Mouse (Mus musculus) right cerebral cortex, postnatal 4 days (tissue): Measurements from ENCODE around the gene Bex3.

Source experiments
- DNase-seq: peaks from one replicate; pipeline ENCODE4 v3.0.0-alpha.2; 2022

Gene Bex3

DNA sequence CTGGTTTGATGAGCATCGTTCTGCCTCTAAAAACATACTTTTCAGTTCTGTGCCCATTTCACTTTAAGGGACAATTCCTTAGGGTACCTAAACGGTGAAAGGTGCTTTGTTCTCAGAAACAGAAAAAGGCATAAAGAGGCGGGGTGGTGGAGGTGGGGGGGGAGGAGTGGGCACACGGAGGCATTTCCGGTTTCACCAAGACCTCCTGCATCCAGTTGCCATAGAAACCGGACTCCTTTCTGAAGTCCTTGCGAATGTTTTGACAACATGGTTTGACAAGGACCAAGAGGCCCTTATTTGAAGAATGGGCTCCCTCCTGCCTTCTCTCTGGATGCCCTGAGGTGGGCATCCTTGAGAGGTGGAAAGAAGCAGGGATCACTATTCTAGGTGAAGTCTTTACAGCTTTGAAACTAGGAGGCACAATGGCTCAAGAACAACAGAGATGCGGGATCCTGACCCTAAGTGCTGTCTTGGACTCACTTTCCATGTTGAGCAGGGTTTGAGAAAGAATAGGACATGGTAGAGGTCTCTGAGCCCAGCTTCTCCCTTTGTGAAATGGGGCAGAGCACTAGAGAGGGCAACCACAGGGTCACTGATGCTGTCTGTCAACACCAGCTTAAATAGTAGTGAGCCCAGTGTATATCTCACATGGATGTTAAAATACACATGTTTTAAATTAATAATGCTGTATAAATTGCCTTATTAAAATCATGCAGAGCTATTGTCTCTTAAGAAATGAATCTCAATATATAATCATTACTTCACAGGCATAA, 43.9 kb downstream of the Bex3 start:
- DNase-seq = no peak

DNA sequence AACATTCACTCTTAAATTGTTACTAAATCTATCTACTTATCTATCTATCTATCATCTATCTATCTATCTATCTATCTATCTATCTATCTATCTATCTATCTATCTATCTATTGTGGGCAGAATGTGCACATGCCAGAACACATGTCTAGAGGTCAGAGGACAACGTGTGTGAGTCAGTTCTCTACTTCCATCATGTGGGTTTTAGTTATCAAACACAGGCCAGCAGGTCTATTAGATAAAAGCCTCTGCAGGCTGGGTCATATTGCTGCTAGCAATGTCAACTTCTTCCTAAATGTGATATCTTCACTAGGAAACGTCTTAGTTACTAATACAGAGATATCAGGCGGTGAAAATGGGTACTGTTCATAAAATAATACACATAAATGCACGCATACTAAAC, 49.9 kb downstream of the Bex3 start:
- DNase-seq = no peak
